Mouse (Mus musculus) layer of hippocampus, adult 18-20 months (tissue): ENCODE measurements around the gene Aqp12. TPM values are rescaled to one million over a fixed set of nuclear protein-coding genes. Genes with fewer than 3 reads are reported as not detected.
A peak's percentile ranks its signal among the peaks of the same experiment; 100 is the strongest.
"Not testable (repeated sequence)": the region's sequence is repeated elsewhere in the genome, so short reads cannot be mapped to it uniquely, and the experiment has no call there.

Source experiments
- DNase-seq, 2 experiments: peaks; one replicate each; pipeline ENCODE4 v3.0.0; 2022; ENCODE audit warnings: low spot score in 2 of 2
- long read RNA-seq: library from polyadenylated mRNA; stranded (forward); transcript quantifications from one replicate; pipeline ENCODE4 v2.0.0, GENCODE M21; 2021
- total RNA-seq, 2 experiments: library from RNA; stranded (reverse); gene quantifications; 2 replicates each; pipeline ENCODE4 v1.2.3; 2021

Aqp12 gene
- total RNA-seq: not detected
- long read RNA-seq: 0 reads

- no peak for DNase-seq
These were observed at the start of gene Aqp12 for GRCm38 (mm10) chr1:93006061-93006460. Gene Aqp12, plus strand, starts transcription at chr1:93006334.

DNA sequence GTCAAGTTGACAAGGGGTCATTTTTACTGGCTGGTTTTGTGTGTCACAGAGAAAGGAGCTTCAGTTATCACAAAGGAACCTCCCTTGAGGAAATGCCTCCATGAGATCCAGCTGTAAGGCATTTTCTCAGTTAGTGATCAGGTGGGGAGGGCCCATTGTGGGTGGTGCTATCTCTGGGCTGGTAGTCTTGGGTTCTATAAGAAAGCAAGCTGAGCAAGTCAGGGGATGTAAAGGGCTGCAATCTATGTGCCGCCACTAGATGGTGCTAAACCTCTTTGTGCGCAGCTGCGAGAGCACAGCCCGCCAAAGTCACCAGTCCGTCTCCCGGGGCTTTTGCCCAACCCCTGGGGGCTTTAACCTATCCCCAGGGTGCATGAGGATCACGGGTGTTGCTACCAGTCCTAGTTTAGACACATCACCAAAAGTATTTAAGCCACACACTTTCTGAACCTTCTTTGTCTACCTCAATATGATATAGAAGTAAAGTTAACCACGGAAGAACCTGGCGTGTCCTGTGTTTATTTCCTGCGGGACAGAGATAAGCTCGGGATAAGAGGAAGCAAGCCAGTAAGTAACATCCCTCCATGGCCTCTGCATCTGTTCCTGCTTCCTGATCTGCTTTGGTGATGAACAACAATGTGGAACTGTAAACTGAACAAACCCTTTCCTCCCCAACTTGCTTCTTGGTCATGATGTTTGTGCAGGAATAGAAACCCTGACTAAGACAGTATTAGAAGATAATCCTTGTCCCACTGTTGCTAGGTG is 49.4 kb upstream of the Aqp12 start:
- peak; percentile 50 to 86 for DNase-seq

GRCm38 (mm10) chr1:92958999-92959398 is 47.1 kb upstream of the Aqp12 start:
- DNase-seq: no peak

DNA sequence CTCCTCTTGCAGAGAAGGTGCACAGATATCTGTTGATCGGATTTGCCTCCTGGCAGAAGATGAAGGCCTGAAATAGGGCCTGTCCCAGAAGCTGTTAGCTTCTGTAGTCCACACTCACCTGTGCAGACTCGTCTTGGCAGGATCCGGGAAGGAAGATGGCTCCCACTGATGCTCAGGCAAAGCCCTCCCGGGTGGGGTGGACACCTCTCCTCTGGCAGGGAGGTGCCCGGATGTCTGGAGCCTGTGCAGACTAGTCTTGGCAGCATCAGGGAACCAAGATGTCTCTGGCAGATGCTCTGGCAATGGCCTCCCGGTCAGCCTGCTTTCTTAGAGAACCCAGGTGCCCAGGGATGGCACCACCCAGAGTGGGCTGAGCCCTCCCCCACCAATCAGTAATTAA is 35.3 kb upstream of the Aqp12 start:
- DNase-seq: not testable (repeated sequence)

DNA sequence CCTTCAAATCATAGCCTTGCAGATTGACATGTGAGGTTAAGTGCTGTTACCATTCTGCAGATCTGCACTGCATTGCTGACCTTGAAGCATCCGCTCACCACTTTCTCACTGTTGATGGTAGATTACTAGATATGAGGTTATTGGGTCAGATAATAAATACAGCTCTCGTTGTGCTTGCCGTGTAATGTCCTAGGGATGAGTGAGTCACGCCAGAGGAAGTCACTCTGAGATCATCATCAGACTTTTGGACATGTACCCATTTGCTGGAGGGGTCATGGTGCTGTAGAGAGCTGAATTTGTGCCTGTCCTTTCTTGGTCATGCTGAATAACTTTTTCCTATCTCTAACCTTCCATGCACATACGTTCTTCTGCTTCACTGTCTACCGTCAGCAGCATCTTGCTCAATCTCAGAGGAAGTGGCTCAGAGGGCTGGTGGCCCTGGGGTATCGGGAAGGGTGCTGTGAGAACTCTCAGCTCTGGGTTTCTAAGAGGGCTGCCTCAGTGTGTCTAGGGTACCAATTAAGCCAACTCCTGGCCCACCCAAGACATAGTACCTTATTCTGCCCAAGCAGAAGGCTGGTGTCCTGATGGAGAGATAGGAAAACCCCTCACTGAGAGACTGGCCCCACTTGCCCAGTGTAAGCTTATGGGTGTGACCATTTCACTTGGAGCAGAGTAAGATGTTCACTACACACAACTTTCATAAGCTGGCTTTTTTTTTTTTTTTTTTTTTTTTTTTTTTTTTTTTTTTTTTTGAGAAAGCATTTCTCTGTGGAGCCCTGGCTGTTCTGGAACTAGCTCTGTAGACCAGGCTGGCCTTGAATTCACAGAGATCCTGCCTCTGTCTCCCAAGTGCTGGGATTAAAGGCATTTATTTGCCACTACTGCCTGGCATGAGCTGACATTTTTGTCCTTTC is 34.0 kb upstream of the Aqp12 start:
- DNase-seq: no peak

DNA sequence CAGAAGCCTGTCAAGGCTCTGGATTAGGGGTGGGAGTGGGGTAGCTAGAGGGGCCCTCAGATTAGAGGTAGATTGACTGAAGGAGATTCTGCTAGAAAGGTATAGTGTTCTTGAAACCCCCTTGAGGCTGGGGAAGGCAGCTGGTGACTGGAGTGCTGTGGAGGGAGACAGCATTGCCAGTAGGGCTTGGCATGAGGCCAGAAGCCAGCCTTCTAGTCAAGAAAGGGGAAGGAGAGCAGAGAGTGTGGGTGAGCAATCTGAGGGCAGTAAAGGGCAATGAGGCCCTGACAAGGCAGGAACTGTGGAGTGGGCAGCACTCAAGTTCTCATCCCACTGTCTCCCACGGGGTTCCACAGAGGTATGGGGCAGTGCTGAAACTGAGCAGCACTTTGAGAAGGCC is 33.3 kb upstream of the Aqp12 start:
- DNase-seq: peak in 1 of 2 experiments; percentile 17

DNA sequence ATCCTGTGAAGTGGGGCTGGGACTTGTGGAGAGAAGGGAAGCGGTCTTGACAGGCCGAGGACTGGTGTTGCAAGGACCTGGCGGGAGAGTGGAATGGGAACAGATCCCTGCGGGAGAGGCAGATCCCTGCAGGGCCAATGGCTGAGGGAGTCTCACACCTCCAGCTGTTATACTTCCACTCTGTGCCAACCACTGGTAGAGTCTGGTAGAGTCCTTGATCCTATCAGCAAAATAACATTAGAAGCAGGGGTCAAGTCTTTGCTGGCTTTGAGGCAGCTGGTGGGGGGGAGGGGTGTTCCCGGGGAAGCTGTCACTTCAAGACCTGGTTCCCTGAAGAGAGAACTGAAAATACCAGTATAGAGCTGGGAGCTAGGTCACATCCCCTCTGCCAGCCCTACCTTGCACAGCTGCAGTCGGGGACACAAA is 30.0 kb upstream of the Aqp12 start:
- DNase-seq: no peak

GRCm38 (mm10) chr1:92978645-92979044 is 27.5 kb upstream of the Aqp12 start:
- no peak for DNase-seq

DNA sequence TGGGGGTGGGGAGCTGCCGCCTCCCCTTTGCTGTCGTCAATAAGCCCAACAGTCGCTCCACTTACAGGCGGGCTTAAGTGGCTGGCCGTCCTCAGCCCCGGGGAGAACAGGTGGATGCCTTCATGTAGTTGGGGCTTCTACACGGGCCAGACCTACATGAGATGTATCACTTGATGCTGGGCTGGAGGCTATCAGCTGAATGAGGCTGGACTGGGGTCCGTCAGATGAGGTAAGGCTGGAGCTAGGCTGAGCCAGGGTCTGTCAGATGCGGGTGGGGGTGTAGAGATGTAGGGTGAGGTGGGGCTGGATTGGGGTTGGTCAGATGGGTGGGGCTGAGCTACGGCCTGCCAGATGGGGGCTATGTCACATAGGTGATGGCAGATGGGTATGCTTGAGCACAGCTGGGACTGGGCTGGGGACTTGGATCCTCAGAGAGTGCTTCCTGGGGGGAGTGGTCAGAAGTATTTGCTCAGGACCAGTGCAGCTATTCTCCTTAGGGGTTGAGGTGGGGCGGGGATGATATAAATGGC is 27.0 kb upstream of the Aqp12 start:
- no peak for DNase-seq

- no peak for DNase-seq
These were observed 24.9 kb upstream of the Aqp12 start for GRCm38 (mm10) chr1:92981056-92981845.

DNA sequence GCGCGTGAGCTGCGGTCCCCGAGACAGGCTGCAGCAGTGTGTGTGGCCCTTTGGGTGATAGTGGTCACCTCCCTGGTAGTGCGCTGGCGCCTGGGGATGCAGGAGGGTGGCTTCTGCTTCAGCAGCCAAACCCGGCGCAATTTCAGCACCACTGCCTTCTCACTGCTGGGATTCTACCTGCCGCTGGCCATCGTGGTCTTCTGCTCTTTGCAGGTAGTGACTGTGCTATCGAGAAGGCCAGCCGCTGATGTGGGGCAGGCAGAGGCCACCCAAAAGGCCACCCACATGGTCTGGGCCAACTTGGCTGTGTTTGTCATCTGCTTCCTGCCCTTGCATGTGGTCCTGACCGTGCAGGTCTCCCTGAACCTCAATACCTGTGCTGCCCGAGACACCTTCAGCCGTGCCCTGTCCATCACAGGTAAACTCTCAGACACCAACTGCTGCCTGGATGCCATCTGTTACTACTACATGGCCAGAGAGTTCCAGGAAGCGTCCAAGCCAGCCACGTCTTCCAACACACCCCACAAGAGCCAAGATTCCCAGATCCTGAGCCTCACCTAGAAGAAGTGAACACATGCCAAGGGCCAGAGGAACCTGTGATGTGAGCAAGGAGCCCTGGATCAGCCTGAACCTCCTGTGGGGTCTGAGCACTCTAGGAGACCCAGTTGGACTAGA is 23.1 kb upstream of the Aqp12 start:
- DNase-seq: no peak

GRCm38 (mm10) chr1:92984999-92985398 is 21.1 kb upstream of the Aqp12 start:
- no peak for DNase-seq

DNA sequence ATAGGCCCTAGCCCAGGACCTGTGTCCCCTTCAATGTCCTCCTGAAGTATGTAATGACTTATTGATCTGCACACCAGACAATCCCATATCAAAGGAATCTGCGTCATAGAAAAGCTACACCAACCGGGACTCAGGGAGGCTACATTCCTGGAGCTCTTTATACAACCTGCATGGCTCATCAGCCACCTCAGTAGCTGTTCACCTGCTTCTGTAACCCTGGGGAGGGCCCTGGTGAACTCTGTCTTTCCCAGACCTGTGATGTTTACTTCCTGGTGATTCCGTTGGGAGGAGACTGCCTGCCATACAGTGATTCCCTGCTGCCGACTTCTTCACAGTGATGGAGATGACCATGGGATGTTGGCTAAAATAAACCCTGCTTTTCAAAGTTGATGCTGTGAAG is 17.2 kb upstream of the Aqp12 start:
- no peak for DNase-seq

DNA sequence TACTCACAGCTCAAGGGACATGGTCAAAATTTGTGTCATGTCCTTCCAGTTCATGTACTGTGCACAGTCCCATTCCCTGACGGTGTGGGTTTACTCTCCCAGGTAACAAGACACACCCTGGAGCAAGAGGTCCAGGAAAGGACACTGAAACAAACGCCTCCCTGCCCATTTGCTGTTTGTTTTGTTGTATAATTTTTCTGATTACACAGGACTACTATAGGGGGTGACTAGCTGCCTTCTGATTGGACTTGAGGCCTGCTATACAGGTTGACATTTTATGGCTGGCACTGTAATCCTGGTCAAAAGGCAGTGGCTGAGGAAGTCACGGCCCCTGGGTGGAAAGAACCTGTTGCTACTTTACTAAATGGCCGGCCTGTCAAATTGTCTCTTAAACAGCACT is 16.2 kb upstream of the Aqp12 start:
- no peak for DNase-seq

DNA sequence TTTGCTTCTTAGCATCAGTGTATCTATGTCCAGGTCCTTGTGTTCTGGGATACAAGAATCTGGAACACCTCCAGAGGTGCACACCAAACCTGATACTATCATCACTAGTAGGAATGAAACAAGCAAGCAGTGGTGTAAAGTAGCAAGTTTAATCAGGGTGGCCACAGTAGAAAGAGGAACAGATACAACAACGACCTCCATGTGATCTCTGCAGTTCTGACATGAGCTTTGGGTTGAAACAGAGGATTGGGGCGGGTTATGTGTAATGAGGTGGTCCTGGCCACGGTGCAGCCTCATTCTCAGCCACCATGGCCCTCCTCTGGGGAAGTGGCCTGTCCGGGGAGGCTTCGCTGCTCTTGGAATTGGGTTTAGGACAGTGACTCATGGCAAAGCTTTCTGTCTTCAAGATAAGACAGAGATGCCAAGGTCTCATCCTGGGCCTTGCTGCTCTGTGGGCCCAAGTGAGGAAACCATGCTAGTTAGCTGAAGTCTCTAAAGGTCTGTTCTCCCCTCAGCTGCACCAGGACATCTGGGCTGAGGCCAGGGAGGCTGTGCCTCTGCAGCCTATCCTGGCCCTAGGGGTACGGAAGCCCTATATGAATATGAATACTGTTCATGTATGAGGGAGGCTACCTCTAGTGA is 13.8 kb upstream of the Aqp12 start:
- DNase-seq: no peak

GRCm38 (mm10) chr1:92992880-92993279 is 13.3 kb upstream of the Aqp12 start:
- DNase-seq: no peak

GRCm38 (mm10) chr1:93009196-93009595 is 3.1 kb downstream of the Aqp12 start:
- no peak for DNase-seq

GRCm38 (mm10) chr1:93010731-93011130 is 4.6 kb downstream of the Aqp12 start:
- DNase-seq: no peak

GRCm38 (mm10) chr1:93012103-93012585 is 6.0 kb downstream of the Aqp12 start:
- no peak for DNase-seq

GRCm38 (mm10) chr1:93013367-93013766 is 7.2 kb downstream of the Aqp12 start:
- no peak for DNase-seq
